Mouse (Mus musculus): ENCODE results near the gene Pnpla8.

DNA sequence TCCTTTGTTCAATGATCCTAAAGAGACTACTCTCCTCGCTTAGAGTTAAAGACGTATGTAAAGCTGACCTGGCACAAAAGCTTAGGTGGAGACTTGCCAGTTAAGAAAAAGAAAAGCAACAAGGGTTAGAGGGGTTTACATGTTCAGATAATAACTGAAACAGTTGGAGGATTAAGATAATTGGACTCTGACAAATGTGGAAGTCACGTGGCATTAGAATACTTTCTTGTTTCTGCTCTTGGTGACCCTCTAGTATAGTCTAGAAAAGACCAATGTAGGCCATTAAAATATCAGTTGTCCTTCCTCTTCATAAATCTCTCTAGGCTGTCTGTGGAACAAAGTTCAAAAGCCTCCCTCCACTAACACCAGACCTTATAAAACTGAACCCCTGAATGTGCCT is 87.1 kb downstream of the Pnpla8 start:
- TF ChIP-seq POLR2A (IDR thresholded peaks at IDR 0.05; ENCODE audit: control insufficient read depth in 1 of 2, insufficient read depth in 1 of 2, low read depth in 1 of 2, low read length in 2 of 2, poor library complexity in 1 of 2) = no peak
- TF ChIP-seq GABPA (IDR thresholded peaks at IDR 0.05; ENCODE audit: low read depth, low read length) = no peak
- TF ChIP-seq MAX (IDR thresholded peaks at IDR 0.05; ENCODE audit: low read length) = peak; percentile 76
- TF ChIP-seq POLR2AphosphoS5 (IDR thresholded peaks at IDR 0.05; ENCODE audit: borderline replicate concordance, low read depth, low read length) = no peak
- TF ChIP-seq MXI1 (IDR thresholded peaks at IDR 0.05; ENCODE audit: low read depth, low read length) = no peak
- TF ChIP-seq POLR2AphosphoS2 (IDR thresholded peaks at IDR 0.05; ENCODE audit: low read length) = no peak
- no peak for TF ChIP-seq SMC3 (IDR thresholded peaks at IDR 0.05; ENCODE audit: low read depth, low read length)
- no peak for TF ChIP-seq CTCF (IDR thresholded peaks at IDR 0.05 in 2 of 3, conservative IDR thresholded peaks at IDR 0.05 in 1 of 3; ENCODE audit: control insufficient read depth in 1 of 3, insufficient read depth in 1 of 3, low read depth in 2 of 3, low read length in 3 of 3, poor library complexity in 1 of 3, severe bottlenecking in 1 of 3)
- no peak for TF ChIP-seq RCOR1 (IDR thresholded peaks at IDR 0.05; ENCODE audit: low read depth, low read length)
- TF ChIP-seq GATA1 (IDR thresholded peaks at IDR 0.05; ENCODE audit: low read depth, low read length) = no peak
